Mouse (Mus musculus): ENCODE results near the gene Gemin7.

DNA sequence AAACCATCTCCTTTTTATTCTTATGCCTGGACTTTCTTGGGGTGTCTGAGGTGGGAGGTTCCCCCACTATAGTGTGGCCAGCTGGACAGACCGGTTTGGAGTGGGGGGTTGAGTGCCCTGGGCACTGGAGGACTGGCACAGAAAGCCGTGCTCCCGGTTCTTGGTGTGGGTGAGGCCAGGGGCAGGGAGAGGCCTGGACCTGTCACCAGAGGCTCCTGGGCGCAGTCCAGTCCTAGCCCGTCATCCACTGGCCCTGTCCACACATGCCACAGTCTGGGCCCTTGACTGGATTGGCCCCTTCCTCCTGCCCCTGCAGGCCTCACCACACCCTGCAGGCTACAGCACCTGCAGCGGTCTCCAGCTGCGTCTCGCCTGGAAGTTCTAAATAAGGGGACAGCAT is 3.2 kb upstream of the Gemin7 start:
- TF ChIP-seq CTCF (IDR thresholded peaks at IDR 0.05; ENCODE audit: low read depth) (no peak), EP300 (IDR thresholded peaks at IDR 0.05; ENCODE audit: low read depth) (no peak)
